Mouse (Mus musculus) neural tube, embryonic 11.5 days (tissue): ENCODE data around the gene Suv39h1. TPM values are rescaled to one million over a fixed set of nuclear protein-coding genes. Genes with fewer than 3 reads are reported as not detected.
A peak's percentile ranks its signal among the peaks of the same experiment; 100 is the strongest.

ENCODE experiments used
- ATAC-seq: fragments of 200-750 bp; cut with Nextera tagmentation; 2 replicates; pipeline ENCODE4 v1.8.0; 2017; ENCODE audit warnings: moderate number of reproducible peaks, mild to moderate bottlenecking, moderate TSS enrichment, moderate library complexity; ENCODE audit not compliant: insufficient read depth, low FRiP score, low TSS enrichment
- DNase-seq: peaks from one replicate; pipeline ENCODE4 v3.0.0-alpha.2; 2015; ENCODE audit warnings: low spot score
- H3K27ac ChIP-seq: fragments of 300-500 bp; sonication (generic); 2 replicates; pipeline ENCODE4 v1.5.1; 2014; ENCODE audit warnings: low read depth, mild to moderate bottlenecking, low read length
- H3K27me3 ChIP-seq: fragments of 300-500 bp; sonication (generic); 2 replicates; pipeline ENCODE4 v1.6.1; 2014; ENCODE audit warnings: mild to moderate bottlenecking, low read length, mixed read lengths; ENCODE audit not compliant: control insufficient read depth, insufficient read depth
- H3K36me3 ChIP-seq: fragments of 300-500 bp; sonication (generic); 2 replicates; pipeline ENCODE4 v1.6.1; 2014; ENCODE audit warnings: mild to moderate bottlenecking, low read length, moderate library complexity, mixed read lengths; ENCODE audit not compliant: control insufficient read depth, insufficient read depth
- H3K4me1 ChIP-seq: fragments of 300-500 bp; sonication (generic); 2 replicates; pipeline ENCODE4 v1.6.1; 2014; ENCODE audit warnings: low read length, mixed read lengths; ENCODE audit not compliant: control insufficient read depth, insufficient read depth
- H3K4me2 ChIP-seq: fragments of 300-500 bp; sonication (generic); 2 replicates; pipeline ENCODE4 v1.6.1; 2014; ENCODE audit warnings: low read depth, mild to moderate bottlenecking, moderate library complexity
- H3K4me3 ChIP-seq: fragments of 300-500 bp; sonication (generic); 2 replicates; pipeline ENCODE4 v1.5.1; 2014; ENCODE audit warnings: low read depth, low read length
- H3K9ac ChIP-seq: fragments of 300-500 bp; sonication (generic); 2 replicates; pipeline ENCODE4 v1.6.1; 2014; ENCODE audit warnings: mild to moderate bottlenecking, low read length
- H3K9me3 ChIP-seq: fragments of 300-500 bp; sonication (generic); 2 replicates; pipeline ENCODE4 v1.6.1; 2016; ENCODE audit warnings: low read length; ENCODE audit not compliant: control insufficient read depth
- WGBS: fragments of 180-500 bp; shearing (Covaris S2); extraction: QIAGEN DNeasy Blood & Tissue Kit; methylation state at CpG from one replicate; pipeline ENCODE4 v1.1.7; 2014; 5-methylcytosine and 5-hydroxymethylcytosine counted together
- polyA plus RNA-seq: library from polyadenylated mRNA; unstranded; fragments of >200 nt; fragmentation: Nextera tagmentation; extraction: Ambion mirVana; gene quantifications from 2 replicates; pipeline ENCODE4 v1.2.1, GENCODE M21; 2014

The Suv39h1 gene
- polyA plus RNA-seq = 82.5 and 84.8 TPM in 2 replicates

- WGBS = 27% methylated on average over 37 of the region's 46 CpGs
- H3K9ac ChIP-seq = peak within 1 kb of the TSS; percentile 63
- peak within 1 kb of the TSS; percentile 43 for H3K4me2 ChIP-seq
- H3K27ac ChIP-seq = peak within 1 kb of the TSS; percentile 80
- no peaks in the 10 kb centered on the region; the same call in 1 of the 2 replicates for H3K36me3 ChIP-seq
- H3K27me3 ChIP-seq = no peaks in the 10 kb centered on the region
- DNase-seq (peak; percentile 92), ATAC-seq (peak; percentile 95)
- H3K9me3 ChIP-seq = no peaks in the 10 kb centered on the region
- H3K4me3 ChIP-seq = peak within 1 kb of the TSS; percentile 59
- H3K4me1 ChIP-seq = no peaks in the 10 kb centered on the region
These were observed at the start of gene Suv39h1 for GRCm38 (mm10) chrX:8074430-8075014. Gene Suv39h1, minus strand, starts transcription at chrX:8074760.

- DNase-seq = no peak
- H3K4me1 ChIP-seq = no peaks in the 10 kb centered on the region
- peaks cover 2% of the 10 kb centered on the region; the same call in 1 of the 2 replicates for H3K36me3 ChIP-seq
- 78% methylated on average over 6 of the region's 6 CpGs for WGBS
- H3K9me3 ChIP-seq = no peaks in the 10 kb centered on the region
- no peak overlapping the region for H3K9ac ChIP-seq
- H3K27ac ChIP-seq = no peak overlapping the region
- no peak overlapping the region for H3K4me2 ChIP-seq
- H3K27me3 ChIP-seq = no peaks in the 10 kb centered on the region
- no peak for ATAC-seq
- no peak overlapping the region for H3K4me3 ChIP-seq
These were observed 49.4 kb upstream of the Suv39h1 start for GRCm38 (mm10) chrX:8123821-8124470.

- H3K27me3 ChIP-seq = no peaks in the 10 kb centered on the region
- H3K9ac ChIP-seq = no peak overlapping the region
- no peak overlapping the region for H3K4me3 ChIP-seq
- no peaks in the 10 kb centered on the region for H3K4me1 ChIP-seq
- H3K36me3 ChIP-seq = no peaks in the 10 kb centered on the region
- DNase-seq (no peak), ATAC-seq (no peak)
- no peak overlapping the region for H3K27ac ChIP-seq
- no peak overlapping the region for H3K4me2 ChIP-seq
- no peaks in the 10 kb centered on the region for H3K9me3 ChIP-seq
These were observed 42.7 kb upstream of the Suv39h1 start for GRCm38 (mm10) chrX:8117264-8117663.

GRCm38 (mm10) chrX:8115275-8115674, 40.7 kb upstream of the Suv39h1 start:
- no peaks in the 10 kb centered on the region for H3K4me1 ChIP-seq
- DNase-seq (no peak), ATAC-seq (no peak)
- H3K36me3 ChIP-seq = no peaks in the 10 kb centered on the region
- no peak overlapping the region for H3K27ac ChIP-seq
- H3K9ac ChIP-seq = no peak overlapping the region
- no peaks in the 10 kb centered on the region for H3K27me3 ChIP-seq
- H3K4me2 ChIP-seq = no peak overlapping the region
- WGBS = 82% methylated on average over 4 of the region's 4 CpGs
- no peaks in the 10 kb centered on the region for H3K9me3 ChIP-seq
- H3K4me3 ChIP-seq = no peak overlapping the region

GRCm38 (mm10) chrX:8105019-8105418, 30.5 kb upstream of the Suv39h1 start:
- no peak overlapping the region for H3K4me3 ChIP-seq
- H3K27ac ChIP-seq = no peak overlapping the region
- H3K4me2 ChIP-seq = no peak overlapping the region
- no peaks in the 10 kb centered on the region for H3K36me3 ChIP-seq
- H3K27me3 ChIP-seq = no peaks in the 10 kb centered on the region
- no peak for DNase-seq
- ATAC-seq = no peak
- no peaks in the 10 kb centered on the region for H3K4me1 ChIP-seq
- H3K9ac ChIP-seq = no peak overlapping the region
- 92% methylated on average over 3 of the region's 3 CpGs for WGBS
- H3K9me3 ChIP-seq = no peaks in the 10 kb centered on the region

- H3K27me3 ChIP-seq = no peaks in the 10 kb centered on the region
- H3K36me3 ChIP-seq = no peaks in the 10 kb centered on the region
- H3K9me3 ChIP-seq = no peaks in the 10 kb centered on the region
- H3K4me1 ChIP-seq = no peaks in the 10 kb centered on the region
- H3K9ac ChIP-seq = no peak overlapping the region
- ATAC-seq (no peak), DNase-seq (no peak)
- H3K4me2 ChIP-seq = no peak overlapping the region
- 74% methylated on average over 7 of the region's 7 CpGs for WGBS
- no peak overlapping the region for H3K4me3 ChIP-seq
- H3K27ac ChIP-seq = no peak overlapping the region
These were observed 27.7 kb upstream of the Suv39h1 start for GRCm38 (mm10) chrX:8102213-8102668.

- ATAC-seq = no peak
- no peaks in the 10 kb centered on the region for H3K36me3 ChIP-seq
- no peak overlapping the region for H3K4me3 ChIP-seq
- no peaks in the 10 kb centered on the region for H3K27me3 ChIP-seq
- no peak overlapping the region for H3K27ac ChIP-seq
- H3K9ac ChIP-seq = no peak overlapping the region
- 28% methylated on average over 3 of the region's 3 CpGs for WGBS
- H3K4me2 ChIP-seq = no peak overlapping the region
- no peaks in the 10 kb centered on the region for H3K4me1 ChIP-seq
- peak; percentile 76 for DNase-seq
- H3K9me3 ChIP-seq = no peaks in the 10 kb centered on the region
These were observed 26.5 kb upstream of the Suv39h1 start for GRCm38 (mm10) chrX:8101017-8101416.

- Histone ChIP-seq H3K4me1 (no peaks in the 10 kb centered on the region), H3K27ac (no peak overlapping the region), H3K9me3 (no peaks in the 10 kb centered on the region), H3K4me2 (no peak overlapping the region), H3K27me3 (no peaks in the 10 kb centered on the region), H3K9ac (no peak overlapping the region), H3K36me3 (no peaks in the 10 kb centered on the region), H3K4me3 (no peak overlapping the region)
- DNase-seq (no peak), ATAC-seq (no peak)
- 57% methylated on average over 4 of the region's 4 CpGs for WGBS
These were observed 24.9 kb upstream of the Suv39h1 start for GRCm38 (mm10) chrX:8099435-8099834.

GRCm38 (mm10) chrX:8096787-8097242, 22.3 kb upstream of the Suv39h1 start:
- H3K9me3 ChIP-seq = no peaks in the 10 kb centered on the region
- no peak overlapping the region for H3K27ac ChIP-seq
- no peaks in the 10 kb centered on the region for H3K36me3 ChIP-seq
- peak; percentile 93 for DNase-seq
- no peaks in the 10 kb centered on the region for H3K27me3 ChIP-seq
- H3K9ac ChIP-seq = no peak overlapping the region
- no peaks in the 10 kb centered on the region for H3K4me1 ChIP-seq
- H3K4me3 ChIP-seq = 0 out of 2 replicates have a peak overlapping the region, but pooled peaks have one; percentile 17
- WGBS = 18% methylated on average over 19 of the region's 19 CpGs
- H3K4me2 ChIP-seq = peak overlapping the region; percentile 21
- peak; percentile 96 for ATAC-seq
